Mouse (Mus musculus): Measurements from ENCODE around the gene Slc11a1.
"Not testable (repeated sequence)": the region's sequence is repeated elsewhere in the genome, so short reads cannot be mapped to it uniquely, and the experiment has no call there.

The Slc11a1 gene

GRCm38 (mm10) chr1:74374980-74375379 is at the start of gene Slc11a1:
Gene Slc11a1 (plus strand): TSS chr1:74375195.
- CTCF ChIA-PET, result interaction anchor here (0.6 kb wide), 1 partner anchor 68 kb away, joined by 6 read pairs; no protein-coding TSS in a partner anchor

DNA sequence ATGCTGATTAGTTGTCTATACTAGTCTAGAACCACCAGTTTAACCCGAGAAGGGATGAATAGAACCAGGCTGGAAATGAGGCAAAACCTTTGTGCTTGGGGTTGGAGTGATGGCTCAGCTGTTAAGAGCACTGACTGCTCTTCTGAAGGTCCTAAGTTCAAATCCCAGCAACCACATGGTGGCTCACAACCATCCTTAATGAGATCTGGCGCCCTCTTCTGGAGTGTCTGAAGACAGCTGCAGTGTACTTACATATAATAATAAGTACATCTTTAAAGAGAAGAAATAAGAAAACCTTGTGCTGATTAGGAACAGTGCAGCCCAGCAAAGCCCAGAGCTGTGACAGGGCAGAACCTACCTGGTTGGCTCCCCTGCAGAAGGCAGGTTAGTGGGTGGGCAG is 48.1 kb upstream of the Slc11a1 start:
- CTCF ChIA-PET, result not testable (repeated sequence)

DNA sequence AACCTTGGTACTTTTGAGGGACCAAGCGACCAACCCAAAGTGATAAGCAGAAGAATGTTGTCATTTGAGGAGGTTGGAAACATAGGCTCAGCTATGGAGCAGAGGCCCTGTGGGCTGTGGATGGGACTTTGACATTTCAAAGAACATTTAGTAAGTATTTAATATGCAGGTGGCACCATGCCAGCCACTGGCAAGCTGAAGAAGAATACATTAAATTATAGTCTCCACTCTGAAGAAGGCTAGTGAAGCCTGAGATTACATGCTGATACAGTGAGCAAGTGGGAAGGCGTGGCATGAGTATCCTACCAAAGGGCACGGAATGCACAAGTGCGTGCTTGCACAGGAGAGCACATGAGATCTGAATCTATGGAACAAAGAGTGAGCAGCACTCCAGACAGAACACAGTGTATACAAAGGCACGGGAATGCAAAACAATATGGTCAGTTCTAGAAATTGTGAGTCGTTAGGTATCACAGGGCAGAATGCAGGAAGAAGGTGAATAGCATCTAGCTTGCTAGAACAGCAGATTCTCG is 45.0 kb upstream of the Slc11a1 start:
- CTCF ChIA-PET, result interaction anchor here (0.5 to 0.7 kb wide), 2 partner anchors 26 to 57 kb away, joined by 3 to 5 read pairs; no protein-coding TSS in a partner anchor

GRCm38 (mm10) chr1:74331046-74331681 is 43.8 kb upstream of the Slc11a1 start:
- CTCF ChIA-PET, result no interaction called here

GRCm38 (mm10) chr1:74332241-74332763 is 42.7 kb upstream of the Slc11a1 start:
- CTCF ChIA-PET, result interaction anchor here (0.6 kb wide), 1 partner anchor 15 kb away, joined by 3 read pairs; no protein-coding TSS in a partner anchor

GRCm38 (mm10) chr1:74332930-74333329 is 42.1 kb upstream of the Slc11a1 start:
- CTCF ChIA-PET, result interaction anchor here (0.6 to 0.7 kb wide), 2 partner anchors 20 to 55 kb away, joined by 3 read pairs; no protein-coding TSS in a partner anchor

DNA sequence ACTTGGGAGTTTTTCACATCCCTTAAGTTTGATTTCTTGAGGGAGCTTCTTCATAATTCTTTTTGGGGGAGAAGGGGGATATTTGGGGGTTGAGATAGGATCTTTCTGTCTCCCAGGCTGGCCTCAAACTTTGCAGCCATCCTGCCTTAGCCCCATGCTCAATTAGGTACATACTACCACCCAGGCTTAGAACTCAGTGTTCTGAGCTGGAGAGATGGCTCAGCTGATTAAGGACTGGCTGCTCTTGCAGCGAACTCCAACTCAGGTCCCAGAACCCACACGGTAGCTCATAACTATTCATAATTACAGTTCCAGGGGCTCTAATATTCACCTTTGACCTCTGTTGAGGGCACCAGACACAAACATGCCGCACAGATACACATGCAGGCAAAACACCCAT is 40.4 kb upstream of the Slc11a1 start:
- CTCF ChIA-PET, result interaction anchor here (0.7 to 1.3 kb wide), 4 partner anchors 23 to 191 kb away, joined by 3 to 6 read pairs (median 4); no protein-coding TSS in a partner anchor

GRCm38 (mm10) chr1:74335033-74335432 is 40.0 kb upstream of the Slc11a1 start:
- CTCF ChIA-PET, result interaction anchor here (0.6 kb wide), 1 partner anchor 9 kb away, joined by 3 read pairs; no protein-coding TSS in a partner anchor

DNA sequence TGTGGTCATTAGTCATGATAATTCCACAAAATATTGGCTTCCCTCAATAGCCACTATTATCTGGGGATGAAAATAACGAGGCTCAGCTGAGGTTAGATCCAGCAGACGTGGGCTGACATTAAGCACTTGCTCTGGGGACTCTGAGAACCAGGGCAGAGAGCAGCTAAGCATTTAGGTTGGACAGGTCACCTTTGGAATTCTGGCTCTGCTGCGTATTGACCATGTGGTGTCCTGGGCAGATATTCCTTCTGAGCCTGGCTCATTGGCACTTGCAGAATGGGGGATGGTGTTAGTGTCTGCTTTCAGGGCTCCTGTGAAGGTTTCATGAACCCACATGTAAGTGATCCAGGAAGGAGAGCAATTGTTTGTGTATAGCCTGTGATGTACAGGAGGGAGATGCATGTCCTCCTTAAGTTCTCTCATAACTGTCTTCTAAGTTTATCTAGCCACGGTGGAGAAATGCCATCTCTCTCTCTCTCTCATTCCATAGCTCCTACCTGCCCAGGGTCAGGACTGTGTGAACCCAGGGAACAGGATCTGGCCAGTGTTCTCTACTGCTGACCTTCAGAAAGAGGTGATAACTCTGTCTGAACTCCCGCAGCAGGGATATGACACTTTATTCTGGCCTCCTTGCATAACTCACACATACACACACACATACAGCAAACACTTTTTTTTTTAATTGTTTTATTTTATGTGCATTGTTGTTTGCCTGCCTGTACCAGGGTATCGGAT is 39.4 kb upstream of the Slc11a1 start:
- CTCF ChIA-PET, result interaction anchor here (0.6 kb wide), 1 partner anchor 10 kb away, joined by 3 read pairs; no protein-coding TSS in a partner anchor

DNA sequence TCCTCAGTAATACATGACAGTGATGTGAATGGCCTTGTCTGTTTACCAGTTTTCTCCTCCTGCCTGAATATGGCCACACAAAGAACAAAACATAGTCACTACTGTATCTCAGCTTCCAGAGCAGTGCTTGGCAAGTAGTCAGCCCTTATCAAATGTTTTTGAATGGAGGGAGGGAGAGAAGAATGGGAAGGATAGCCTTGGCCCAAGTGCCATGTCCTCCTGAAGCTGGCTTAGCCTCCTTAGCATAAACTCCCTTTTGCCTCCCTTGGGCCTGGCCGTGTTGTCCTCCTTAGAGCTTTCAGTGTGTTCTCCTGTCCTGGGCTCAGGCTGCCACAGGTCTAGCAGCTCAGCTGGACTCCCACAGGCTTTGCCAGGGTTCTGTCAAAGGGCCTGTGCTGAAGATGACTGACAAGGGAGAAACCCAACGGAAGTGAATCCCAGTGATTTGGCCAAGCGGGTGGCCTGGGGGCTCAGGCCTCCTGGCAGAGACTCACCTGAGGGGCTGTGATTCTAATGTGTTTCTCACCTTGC is 37.7 kb upstream of the Slc11a1 start:
- CTCF ChIA-PET, result no interaction called here

- CTCF ChIA-PET, result interaction anchor here (0.6 kb wide), 1 partner anchor 1373 kb away, joined by 3 read pairs; no protein-coding TSS in a partner anchor
Measured at GRCm38 (mm10) chr1:74338013-74338412, 37.0 kb upstream of the Slc11a1 start.

GRCm38 (mm10) chr1:74338626-74339025 is 36.4 kb upstream of the Slc11a1 start:
- CTCF ChIA-PET, result interaction anchor here (0.6 kb wide), 1 partner anchor 1374 kb away, joined by 3 read pairs; no protein-coding TSS in a partner anchor

GRCm38 (mm10) chr1:74339917-74340316 is 35.1 kb upstream of the Slc11a1 start:
- CTCF ChIA-PET, result no interaction called here

GRCm38 (mm10) chr1:74340361-74340764 is 34.6 kb upstream of the Slc11a1 start:
- CTCF ChIA-PET, result no interaction called here

DNA sequence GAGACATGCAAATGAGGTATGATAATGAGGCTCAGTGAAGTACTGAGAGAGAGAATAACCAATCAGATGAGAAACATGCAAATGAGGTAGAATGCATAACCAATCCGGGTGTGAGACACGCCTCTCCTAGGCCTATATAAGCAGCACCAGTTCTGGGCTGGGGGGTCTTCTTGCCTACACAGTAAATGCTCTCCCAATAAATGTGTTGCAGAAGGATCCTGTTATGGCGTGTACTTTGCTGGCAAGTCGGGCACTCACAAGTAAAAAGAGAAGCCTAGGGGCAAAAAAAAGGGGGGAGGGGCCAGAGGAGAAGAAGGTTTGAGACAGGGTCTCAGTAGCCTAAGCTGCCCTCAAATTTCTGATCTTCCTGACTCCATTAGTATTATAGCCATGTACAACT is 34.0 kb upstream of the Slc11a1 start:
- CTCF ChIA-PET, result not testable (repeated sequence)

GRCm38 (mm10) chr1:74341898-74342297 is 33.1 kb upstream of the Slc11a1 start:
- CTCF ChIA-PET, result no interaction called here

DNA sequence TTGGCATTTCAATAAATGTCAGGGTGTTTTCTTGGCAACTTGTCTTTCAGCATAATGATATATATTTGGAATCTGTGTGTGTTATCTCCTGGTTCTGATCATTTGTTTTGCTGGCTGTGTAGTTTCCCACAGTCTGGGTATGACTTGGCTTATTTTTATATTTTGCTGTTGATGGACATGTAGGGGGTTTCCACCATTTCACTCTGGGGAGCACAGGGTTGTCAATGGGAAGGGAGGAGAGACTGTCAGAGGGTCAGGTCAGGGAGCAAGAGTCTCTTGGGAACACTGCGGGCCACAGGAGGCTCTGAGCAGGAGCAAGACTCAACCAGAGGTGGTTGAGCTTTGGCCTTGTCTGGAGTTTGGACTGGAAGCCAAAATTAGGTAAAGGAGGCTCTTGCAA is 32.7 kb upstream of the Slc11a1 start:
- CTCF ChIA-PET, result no interaction called here

- CTCF ChIA-PET, result no interaction called here
Measured at GRCm38 (mm10) chr1:74343161-74343560, 31.8 kb upstream of the Slc11a1 start.

DNA sequence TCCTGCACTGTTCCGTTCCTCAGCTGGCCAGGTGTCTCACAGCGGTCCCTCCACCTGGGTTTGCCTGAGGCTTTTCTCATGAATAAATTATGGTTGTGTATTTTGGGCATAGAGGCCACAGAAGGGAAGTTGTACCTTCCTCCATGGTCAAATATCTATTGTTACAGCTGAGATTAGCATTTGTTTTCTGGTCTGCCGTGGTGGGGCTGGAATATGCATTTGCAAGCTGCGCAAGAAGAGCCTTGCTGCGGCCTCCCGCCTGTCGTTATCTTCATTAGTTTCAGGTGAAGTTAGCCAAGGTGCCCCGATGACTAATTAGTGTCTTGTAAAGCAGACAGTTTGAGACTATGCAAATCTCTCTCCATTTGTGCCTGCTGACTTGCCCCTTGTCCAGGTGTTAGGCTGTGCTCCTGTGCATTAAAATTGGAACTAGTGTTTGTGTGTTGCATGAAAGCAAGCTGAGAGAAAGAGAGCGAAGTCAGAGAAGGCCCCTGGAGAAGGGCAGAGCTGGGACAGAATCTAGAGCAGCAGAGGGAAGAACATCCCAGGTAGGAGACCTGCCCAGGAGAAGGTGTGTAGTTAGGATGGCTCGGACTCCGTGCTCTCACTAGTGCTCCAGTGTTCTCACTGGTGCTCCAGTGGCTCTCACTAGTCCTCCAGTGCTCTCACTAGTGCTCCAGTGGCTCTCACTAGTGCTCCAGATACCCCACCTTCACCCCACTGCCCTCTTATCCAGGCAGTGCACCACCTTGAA is 30.7 kb upstream of the Slc11a1 start:
- CTCF ChIA-PET, result no interaction called here

- CTCF ChIA-PET, result no interaction called here
Measured at GRCm38 (mm10) chr1:74351185-74351769, 23.7 kb upstream of the Slc11a1 start.

Measured in spleen, embryonic (tissue).